Mouse (Mus musculus) embryonic facial prominence, embryonic 14.5 days (tissue): ENCODE results near the gene Cd300a. TPM values are rescaled to one million over a fixed set of nuclear protein-coding genes. Genes with fewer than 3 reads are reported as not detected.
"Not testable (repeated sequence)": the region's sequence is repeated elsewhere in the genome, so short reads cannot be mapped to it uniquely, and the experiment has no call there.

Experiments
- ATAC-seq: fragments of 200-750 bp; cut with Nextera tagmentation; 2 replicates; pipeline ENCODE4 v1.8.0; 2017; ENCODE audit warnings: low read depth, moderate number of reproducible peaks, moderate TSS enrichment
- DNase-seq: peaks from one replicate; pipeline ENCODE4 v3.0.0-alpha.2; 2015; ENCODE audit warnings: low spot score
- H3K27ac ChIP-seq: fragments of 300-500 bp; sonication (generic); replicated peaks from 2 replicates; pipeline ENCODE4 v1.5.1; 2014; ENCODE audit warnings: low read depth, mild to moderate bottlenecking, low read length, moderate library complexity
- H3K27me3 ChIP-seq: fragments of 300-500 bp; sonication (generic); replicated peaks from 2 replicates; pipeline ENCODE4 v1.6.1; 2014; ENCODE audit warnings: low read length; ENCODE audit not compliant: control insufficient read depth, insufficient read depth
- H3K36me3 ChIP-seq: fragments of 300-500 bp; sonication (generic); 2 replicates; pipeline ENCODE4 v1.6.1; 2014; ENCODE audit warnings: low read length, mixed read lengths; ENCODE audit not compliant: control insufficient read depth, insufficient read depth
- H3K4me1 ChIP-seq: fragments of 300-500 bp; sonication (generic); 2 replicates; pipeline ENCODE4 v1.6.1; 2014; ENCODE audit warnings: antibody characterized with exemption, low read length; ENCODE audit not compliant: control insufficient read depth, insufficient read depth
- H3K4me2 ChIP-seq: fragments of 300-500 bp; sonication (generic); 2 replicates; pipeline ENCODE4 v1.6.1; 2014; ENCODE audit warnings: low read depth, mild to moderate bottlenecking, low read length, moderate library complexity, mixed read lengths
- H3K4me3 ChIP-seq: fragments of 300-500 bp; sonication (generic); 2 replicates; pipeline ENCODE4 v1.5.1; 2014; ENCODE audit warnings: low read depth, mild to moderate bottlenecking, low read length
- H3K9ac ChIP-seq: fragments of 300-500 bp; sonication (generic); 2 replicates; pipeline ENCODE4 v1.6.1; 2014; ENCODE audit warnings: low read depth, mild to moderate bottlenecking, low read length, moderate library complexity, mixed read lengths
- H3K9me3 ChIP-seq: fragments of 300-500 bp; sonication (generic); 2 replicates; pipeline ENCODE4 v1.6.1; 2016; ENCODE audit warnings: low read length; ENCODE audit not compliant: control insufficient read depth
- WGBS: fragments of 180-500 bp; shearing (Covaris S2); extraction: QIAGEN DNeasy Blood & Tissue Kit; methylation state at CpG from one replicate; pipeline ENCODE4 v1.1.7; 2014; 5-methylcytosine and 5-hydroxymethylcytosine counted together
- polyA plus RNA-seq: library from polyadenylated mRNA; unstranded; fragments of >200 nt; fragmentation: Nextera tagmentation; extraction: Ambion mirVana; gene quantifications from 2 replicates; pipeline ENCODE4 v1.2.1, GENCODE M21; 2014

The Cd300a gene
- polyA plus RNA-seq, 1 experiment from 2014 or later, result 0.96 TPM

DNA sequence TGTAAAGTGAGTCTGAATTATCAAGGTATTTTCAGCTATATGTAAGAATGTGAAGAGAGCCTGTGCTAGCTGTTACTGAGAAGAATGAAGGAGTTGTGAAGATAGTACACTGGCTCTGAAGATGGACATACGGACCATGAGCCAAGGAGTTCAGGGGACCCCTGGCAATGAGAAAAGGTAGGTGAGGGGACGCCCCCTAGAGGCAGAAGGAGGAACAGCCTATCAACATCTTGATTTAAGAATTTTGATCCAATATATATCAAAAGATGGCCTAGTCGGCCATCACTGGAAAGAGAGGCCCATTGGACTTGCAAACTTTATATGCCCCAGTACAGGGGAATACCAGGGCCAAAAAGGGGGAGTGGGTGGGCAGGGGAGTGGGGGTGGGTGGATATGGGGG, 19.7 kb downstream of the Cd300a start:
- H3K4me3 ChIP-seq, DNase-seq, H3K9ac ChIP-seq, H3K27ac ChIP-seq, H3K9me3 ChIP-seq, H3K27me3 ChIP-seq, H3K4me1 ChIP-seq, H3K4me2 ChIP-seq, ATAC-seq, H3K36me3 ChIP-seq: not testable (repeated sequence)
- WGBS, result 39% methylated on average over 3 of the region's 3 CpGs

DNA sequence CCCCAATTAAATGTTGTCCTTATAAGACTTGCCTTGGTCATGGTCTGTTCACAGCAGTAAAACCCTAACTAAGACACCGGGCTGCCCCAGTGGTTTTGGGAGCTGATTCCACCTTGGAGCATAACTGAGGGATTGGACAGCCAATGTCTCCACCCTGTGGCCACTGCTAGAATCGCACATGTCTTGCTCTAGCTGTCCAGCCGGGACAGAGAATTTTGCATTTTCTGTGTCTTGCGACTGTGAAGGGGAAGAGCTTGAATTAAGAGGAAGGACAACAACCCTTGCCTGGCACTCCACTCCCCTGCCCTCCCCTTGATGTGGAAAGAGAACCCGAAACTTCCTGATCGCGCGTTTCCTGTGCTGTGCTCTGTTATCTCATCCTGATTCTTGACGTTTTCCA, 23.0 kb downstream of the Cd300a start:
- ATAC-seq (peak; percentile 47; the same call in 1 of the 2 replicates), DNase-seq (peak; percentile 80)
- Histone ChIP-seq H3K4me3 (no peak overlapping the region), H3K4me2 (no peak overlapping the region), H3K4me1 (no peaks in the 10 kb centered on the region), H3K9me3 (no peaks in the 10 kb centered on the region), H3K27ac (no peak overlapping the region), H3K27me3 (no peaks in the 10 kb centered on the region; the same call in 1 of the 2 replicates), H3K36me3 (no peaks in the 10 kb centered on the region), H3K9ac (no peak overlapping the region)
- 16% methylated on average over 9 of the region's 9 CpGs for WGBS

DNA sequence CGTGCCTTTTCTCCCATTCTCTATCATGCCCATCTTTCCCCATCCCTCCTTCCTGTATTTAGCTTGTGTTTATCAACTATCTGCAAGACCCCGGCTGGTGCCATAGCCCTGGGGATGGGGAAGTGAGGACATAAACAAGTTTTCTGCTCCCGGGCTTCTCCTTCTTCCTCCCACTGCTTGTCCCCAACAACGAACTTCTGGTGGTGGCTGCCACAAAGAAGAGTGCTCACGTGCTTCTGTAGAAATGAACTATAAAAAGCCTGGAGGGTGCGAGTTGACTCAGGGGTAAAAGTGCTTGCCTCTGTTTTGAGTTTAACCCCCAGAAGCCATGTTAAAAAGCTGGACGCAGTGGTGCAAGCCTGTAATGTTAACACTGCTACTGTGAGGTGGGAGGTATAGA, 25.1 kb downstream of the Cd300a start:
- H3K4me2 ChIP-seq, result no peak overlapping the region
- DNase-seq (no peak), ATAC-seq (no peak)
- 36% methylated on average over 7 of the region's 7 CpGs for WGBS
- no peak overlapping the region for H3K4me3 ChIP-seq
- no peak overlapping the region for H3K9ac ChIP-seq
- H3K27ac ChIP-seq, result no peak overlapping the region
- no peaks in the 10 kb centered on the region for H3K4me1 ChIP-seq
- no peaks in the 10 kb centered on the region for H3K36me3 ChIP-seq
- no peaks in the 10 kb centered on the region; the same call in 1 of the 2 replicates for H3K27me3 ChIP-seq
- H3K9me3 ChIP-seq, result no peaks in the 10 kb centered on the region

DNA sequence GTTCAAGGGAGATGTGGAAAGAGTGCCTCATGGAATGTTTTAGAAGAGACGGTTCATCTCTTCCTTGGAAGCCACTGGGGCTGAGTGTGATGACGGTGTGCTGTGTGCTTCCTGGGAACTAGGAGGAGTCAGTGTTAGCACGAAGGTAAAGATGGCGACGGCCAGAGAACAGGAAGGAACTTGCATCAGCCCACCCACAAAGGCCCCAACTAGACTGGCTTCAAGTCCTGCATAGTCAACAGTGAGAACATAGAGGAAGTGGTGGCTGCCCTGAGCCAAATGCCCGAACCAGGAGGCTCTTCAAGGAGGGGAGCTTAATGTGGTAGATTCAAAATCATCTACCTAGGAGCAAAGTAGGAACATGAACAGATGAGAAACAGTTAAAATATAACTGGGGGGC, 27.3 kb downstream of the Cd300a start:
- ATAC-seq, result no peak
- no peak overlapping the region for H3K9ac ChIP-seq
- no peaks in the 10 kb centered on the region for H3K4me1 ChIP-seq
- no peaks in the 10 kb centered on the region; the same call in 1 of the 2 replicates for H3K27me3 ChIP-seq
- H3K36me3 ChIP-seq, result no peaks in the 10 kb centered on the region
- no peak overlapping the region for H3K27ac ChIP-seq
- 69% methylated on average over 6 of the region's 6 CpGs for WGBS
- H3K9me3 ChIP-seq, result no peaks in the 10 kb centered on the region
- no peak for DNase-seq
- H3K4me2 ChIP-seq, result no peak overlapping the region
- no peak overlapping the region for H3K4me3 ChIP-seq

DNA sequence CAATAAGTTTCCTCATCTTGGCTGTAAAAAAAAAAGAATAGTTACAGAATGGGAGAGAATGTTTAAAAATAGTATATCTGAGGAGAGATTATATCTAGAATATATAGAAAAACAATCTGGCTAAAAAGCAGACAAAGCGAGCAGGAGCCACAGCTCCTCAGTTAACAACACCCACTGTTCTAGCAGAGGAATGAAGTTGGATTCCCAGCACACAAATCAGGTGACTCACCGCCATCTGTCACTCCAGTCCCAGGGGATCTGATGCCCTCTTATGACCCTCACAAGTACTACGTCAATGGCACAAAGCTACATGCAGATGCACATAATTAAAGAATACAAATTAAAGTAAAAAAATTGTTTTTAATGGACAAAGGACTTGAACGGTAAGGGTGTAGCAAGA, 32.6 kb downstream of the Cd300a start:
- H3K27ac ChIP-seq, result no peak overlapping the region
- no peaks in the 10 kb centered on the region for H3K27me3 ChIP-seq
- no peaks in the 10 kb centered on the region for H3K4me1 ChIP-seq
- no peaks in the 10 kb centered on the region for H3K36me3 ChIP-seq
- no peaks in the 10 kb centered on the region for H3K9me3 ChIP-seq
- H3K4me3 ChIP-seq, result no peak overlapping the region
- WGBS, result 71% methylated on average over 4 of the region's 4 CpGs
- no peak for ATAC-seq
- H3K4me2 ChIP-seq, result no peak overlapping the region
- H3K9ac ChIP-seq, result no peak overlapping the region
- DNase-seq, result no peak

DNA sequence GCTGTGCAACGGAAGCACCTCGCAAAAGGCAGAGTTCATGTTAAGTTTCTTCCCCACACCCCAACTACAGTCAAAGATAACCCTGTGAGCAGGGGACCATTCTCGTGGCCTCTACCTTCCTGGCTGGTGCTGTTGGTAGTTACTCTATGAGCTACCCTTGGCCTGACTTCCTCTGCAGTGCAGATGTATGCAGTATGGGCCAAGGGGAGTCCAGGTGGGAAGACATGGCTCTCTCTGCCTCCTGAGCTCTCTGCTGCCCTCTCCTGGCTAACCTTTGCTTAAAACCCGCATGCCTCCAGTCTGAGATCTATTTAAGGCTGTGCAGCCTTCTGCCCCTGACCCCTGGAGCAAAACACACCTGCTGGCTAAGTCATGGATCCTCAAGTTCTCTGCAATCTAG, 34.1 kb downstream of the Cd300a start:
- ATAC-seq (no peak), DNase-seq (no peak)
- Histone ChIP-seq H3K9ac (no peak overlapping the region), H3K4me3 (no peak overlapping the region), H3K27ac (no peak overlapping the region), H3K36me3 (no peaks in the 10 kb centered on the region), H3K9me3 (no peaks in the 10 kb centered on the region), H3K4me1 (no peaks in the 10 kb centered on the region), H3K4me2 (no peak overlapping the region), H3K27me3 (no peaks in the 10 kb centered on the region)
- 69% methylated on average over 4 of the region's 4 CpGs for WGBS

DNA sequence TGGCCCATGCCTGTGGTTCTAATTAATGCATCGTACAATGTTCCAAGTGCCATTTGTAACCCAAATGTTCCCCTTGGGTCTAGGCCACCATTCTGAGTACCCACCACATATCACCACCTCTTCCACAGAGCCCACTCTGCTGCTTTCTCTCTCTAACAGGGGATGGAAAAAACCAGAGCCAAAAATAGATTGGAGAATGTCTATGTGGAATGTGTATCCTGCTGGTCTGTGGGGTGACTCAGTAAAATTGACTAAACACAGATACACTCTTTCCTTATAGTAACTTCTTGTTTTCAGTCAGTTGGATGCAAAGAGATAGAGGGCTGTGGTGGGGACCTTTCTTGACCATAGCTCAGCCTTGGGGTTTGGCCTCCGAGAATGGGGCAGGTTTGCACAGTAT, 39.7 kb downstream of the Cd300a start:
- Histone ChIP-seq H3K4me1 (no peaks in the 10 kb centered on the region), H3K9ac (no peak overlapping the region), H3K36me3 (no peaks in the 10 kb centered on the region), H3K4me3 (no peak overlapping the region), H3K4me2 (no peak overlapping the region), H3K9me3 (no peaks in the 10 kb centered on the region), H3K27ac (no peak overlapping the region), H3K27me3 (no peaks in the 10 kb centered on the region)
- ATAC-seq (no peak), DNase-seq (peak; percentile 23)
- 81% methylated on average over 2 of the region's 2 CpGs for WGBS

DNA sequence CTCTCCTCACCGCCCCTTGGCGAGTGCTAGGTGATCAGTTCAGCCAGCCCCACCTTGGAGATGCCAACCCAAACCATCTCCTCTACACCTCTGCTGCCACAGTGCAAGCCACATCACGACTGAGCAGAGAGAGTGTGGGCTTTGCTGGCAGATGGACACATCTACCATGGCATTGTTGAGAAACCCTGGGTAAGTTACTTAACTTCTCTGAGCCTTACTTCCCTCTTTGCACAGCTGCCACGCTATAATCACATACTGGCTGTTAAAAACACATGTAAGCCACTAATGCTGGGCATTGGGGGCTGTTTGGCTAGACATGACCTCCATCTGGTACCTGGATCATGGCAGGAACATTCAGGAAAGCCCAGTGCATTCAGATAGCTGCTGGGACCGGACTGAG, 41.2 kb downstream of the Cd300a start:
- no peak overlapping the region for H3K27ac ChIP-seq
- H3K4me1 ChIP-seq, result no peaks in the 10 kb centered on the region
- H3K4me2 ChIP-seq, result no peak overlapping the region
- 83% methylated on average over 5 of the region's 5 CpGs for WGBS
- H3K27me3 ChIP-seq, result no peaks in the 10 kb centered on the region
- no peaks in the 10 kb centered on the region for H3K9me3 ChIP-seq
- no peak for ATAC-seq
- no peak for DNase-seq
- H3K36me3 ChIP-seq, result no peaks in the 10 kb centered on the region
- H3K9ac ChIP-seq, result no peak overlapping the region
- H3K4me3 ChIP-seq, result no peak overlapping the region

DNA sequence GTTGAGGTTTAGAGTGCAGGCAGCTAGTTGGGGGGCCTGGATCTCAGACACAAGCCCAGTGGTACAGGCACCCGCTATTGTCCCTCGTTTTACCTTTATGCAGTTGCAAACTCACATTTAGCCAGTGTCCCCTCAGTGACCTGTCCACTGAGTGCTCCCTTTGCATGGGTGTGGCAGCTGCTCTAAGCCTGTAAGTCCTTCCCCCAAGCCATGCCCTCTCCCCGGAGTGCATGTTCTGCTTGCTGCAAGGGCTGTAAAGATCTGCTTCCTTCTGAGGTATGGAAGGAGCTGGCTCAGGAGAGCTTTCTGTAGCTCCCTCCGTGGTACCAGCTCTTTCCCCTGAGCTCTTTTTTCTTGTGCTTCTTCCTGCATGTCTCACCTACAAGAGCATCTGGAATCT, 43.8 kb downstream of the Cd300a start:
- ATAC-seq (no peak), DNase-seq (no peak)
- Histone ChIP-seq H3K27ac (no peak overlapping the region), H3K36me3 (no peaks in the 10 kb centered on the region), H3K4me3 (no peak overlapping the region), H3K9ac (no peak overlapping the region), H3K9me3 (no peaks in the 10 kb centered on the region), H3K4me2 (no peak overlapping the region), H3K4me1 (no peaks in the 10 kb centered on the region), H3K27me3 (no peaks in the 10 kb centered on the region)
- WGBS, result 84% methylated on average over 4 of the region's 4 CpGs
